Mouse (Mus musculus) right cerebral cortex, postnatal 10 days (tissue): ENCODE measurements at regions not wholly inside any gene's neighbourhood (a gene's known extent, or its start where the extent isn't known, plus 50 kb on each side); places are given as distances from the start of the nearest gene placed in this dataset.

Experiments used
- DNase-seq, 2 experiments: peaks; one replicate each; pipeline ENCODE4 v3.0.0; 2021; ENCODE audit warnings: low spot score in 2 of 2

- DNase-seq = no peak
Observed at GRCm38 (mm10) chr3:52929827-52930605, 87.0 kb downstream of the Cog6 start.

- no peak for DNase-seq
Observed at GRCm38 (mm10) chr3:52927361-52927841, 89.6 kb downstream of the Cog6 start.

GRCm38 (mm10) chr3:52926549-52926948, 90.5 kb downstream of the Cog6 start:
- no peak for DNase-seq

- no peak for DNase-seq
Observed at GRCm38 (mm10) chr3:52925223-52925622, 91.8 kb downstream of the Cog6 start.

GRCm38 (mm10) chr3:52924631-52925030, 92.4 kb downstream of the Cog6 start:
- DNase-seq = no peak

- no peak for DNase-seq
Observed at GRCm38 (mm10) chr3:52923824-52924559, 93.0 kb downstream of the Cog6 start.

- no peak for DNase-seq
Observed at GRCm38 (mm10) chr3:52922411-52922810, 94.6 kb downstream of the Cog6 start.

- DNase-seq = peak; percentile 32 to 44
Observed at GRCm38 (mm10) chr3:52906823-52907564, 110.0 kb downstream of the Cog6 start.

GRCm38 (mm10) chr3:52904028-52904427, 113.0 kb downstream of the Cog6 start:
- DNase-seq = peak in 1 of 2 experiments; percentile 3

GRCm38 (mm10) chr3:52897665-52898064, 119.4 kb downstream of the Cog6 start:
- no peak for DNase-seq

GRCm38 (mm10) chr3:52896462-52896861, 120.6 kb downstream of the Cog6 start:
- DNase-seq = no peak

- no peak for DNase-seq
Observed at GRCm38 (mm10) chr3:52895751-52896150, 121.3 kb downstream of the Cog6 start.

GRCm38 (mm10) chr3:52894812-52895211, 122.2 kb downstream of the Cog6 start:
- no peak for DNase-seq

- no peak for DNase-seq
Observed at GRCm38 (mm10) chr3:52889156-52889715, 127.8 kb downstream of the Cog6 start.

- no peak for DNase-seq
Observed at GRCm38 (mm10) chr3:52881981-52882380, 135.1 kb downstream of the Cog6 start.

GRCm38 (mm10) chr3:52881139-52881538, 135.9 kb downstream of the Cog6 start:
- no peak for DNase-seq

GRCm38 (mm10) chr3:52879700-52880099, 137.3 kb downstream of the Cog6 start:
- DNase-seq = no peak

GRCm38 (mm10) chr3:52878334-52878733, 138.7 kb downstream of the Cog6 start:
- no peak for DNase-seq

GRCm38 (mm10) chr3:52872260-52872659, 144.8 kb downstream of the Cog6 start:
- DNase-seq = no peak

- no peak for DNase-seq
Observed at GRCm38 (mm10) chr3:52863146-52863849, 153.7 kb downstream of the Cog6 start.

GRCm38 (mm10) chr3:52862026-52862425, 155.0 kb downstream of the Cog6 start:
- no peak for DNase-seq
